Mouse (Mus musculus) midbrain, postnatal 0 days (tissue): Measurements from ENCODE around the gene Fbxo6. TPM values are rescaled to one million over a fixed set of nuclear protein-coding genes. Genes with fewer than 3 reads are reported as not detected.

ENCODE experiments used
- ATAC-seq: fragments of 200-750 bp; cut with Nextera tagmentation; 2 replicates; pipeline ENCODE4 v1.8.0; 2017; ENCODE audit warnings: moderate number of reproducible peaks, mild to moderate bottlenecking, moderate TSS enrichment, moderate library complexity; ENCODE audit not compliant: low FRiP score
- DNase-seq: peaks from one replicate; pipeline ENCODE4 v3.0.0-alpha.2; 2015; ENCODE audit warnings: low spot score
- H3K27ac ChIP-seq: fragments of 300-500 bp; sonication (generic); 2 replicates; pipeline ENCODE4 v1.5.1; 2014; ENCODE audit warnings: low read depth, mild to moderate bottlenecking, low read length, mixed read lengths
- H3K27me3 ChIP-seq: fragments of 300-500 bp; sonication (generic); 2 replicates; pipeline ENCODE4 v1.6.1; 2014; ENCODE audit warnings: low read length, control low read depth, mixed read lengths; ENCODE audit not compliant: insufficient read depth
- H3K36me3 ChIP-seq: fragments of 300-500 bp; sonication (generic); 2 replicates; pipeline ENCODE4 v1.6.1; 2014; ENCODE audit warnings: low read length, control low read depth, mixed read lengths; ENCODE audit not compliant: insufficient read depth
- H3K4me1 ChIP-seq: fragments of 300-500 bp; sonication (generic); 2 replicates; pipeline ENCODE4 v1.6.1; 2014; ENCODE audit warnings: mild to moderate bottlenecking, control low read depth, antibody characterized with exemption, low read length, mixed read lengths; ENCODE audit not compliant: insufficient read depth
- H3K4me2 ChIP-seq: fragments of 300-500 bp; sonication (generic); 2 replicates; pipeline ENCODE4 v1.6.1; 2014; ENCODE audit warnings: low read depth, mild to moderate bottlenecking, low read length, mixed read lengths; ENCODE audit not compliant: poor library complexity, severe bottlenecking
- H3K4me3 ChIP-seq: fragments of 300-500 bp; sonication (generic); 2 replicates; pipeline ENCODE4 v1.5.1; 2014; ENCODE audit warnings: low read depth, mild to moderate bottlenecking, low read length, moderate library complexity
- H3K9ac ChIP-seq: fragments of 300-500 bp; sonication (generic); replicated peaks from 2 replicates; pipeline ENCODE4 v1.6.1; 2014; ENCODE audit warnings: mild to moderate bottlenecking, low read length, moderate library complexity, mixed read lengths; ENCODE audit not compliant: poor library complexity, severe bottlenecking
- H3K9me3 ChIP-seq: fragments of 300-500 bp; sonication (generic); 2 replicates; pipeline ENCODE4 v1.6.1; 2016; ENCODE audit warnings: low read length, control low read depth
- CTCF ChIP-seq: IDR thresholded peaks from 2 replicates; pipeline ENCODE4 v1.5.1; 2016; ENCODE audit warnings: antibody characterized with exemption, mild to moderate bottlenecking
- WGBS: fragments of 180-500 bp; shearing (Covaris S2); extraction: QIAGEN DNeasy Blood & Tissue Kit; methylation state at CpG from one replicate; pipeline ENCODE4 v1.1.7; 2014; 5-methylcytosine and 5-hydroxymethylcytosine counted together
- polyA plus RNA-seq: library from polyadenylated mRNA; unstranded; fragments of >200 nt; fragmentation: Nextera tagmentation; extraction: Ambion mirVana; gene quantifications from 2 replicates; pipeline ENCODE4 v1.2.1, GENCODE M21; 2015
- total RNA-seq: library from RNA; depleted of rRNA; stranded (reverse); fragments of >200 nt; gene quantifications from 2 replicates; pipeline ENCODE4 v1.2.3, GENCODE M21; 2014

Fbxo6 gene
- total and polyA plus RNA-seq, 2 experiments from 2014 or later: 23.6 to 27.7 TPM

- TF ChIP-seq CTCF: peak; percentile 52
- peaks cover 14% of the 10 kb centered on the region for H3K36me3 ChIP-seq
- H3K4me3 ChIP-seq: peak overlapping the region; percentile 75
- H3K27me3 ChIP-seq: peaks cover 19% of the 10 kb centered on the region
- peak overlapping the region; percentile 89 for H3K9ac ChIP-seq
- no peaks in the 10 kb centered on the region for H3K9me3 ChIP-seq
- peak; percentile 91 for ATAC-seq
- H3K4me1 ChIP-seq: peaks cover 14% of the 10 kb centered on the region
- WGBS: under 1% methylated on average over 43 of the region's 55 CpGs
- DNase-seq: peak; percentile 98
- peak overlapping the region; percentile 87 for H3K27ac ChIP-seq
- H3K4me2 ChIP-seq: peak overlapping the region; percentile 92
Measured at GRCm38 (mm10) chr4:148159544-148160435, 7.8 kb upstream of the Fbxo6 start.

- DNase-seq (peak; percentile 62), ATAC-seq (peak; percentile 3; the same call in 1 of the 2 replicates)
- TF ChIP-seq CTCF: no peak
- Histone ChIP-seq H3K4me2 (peak overlapping the region; percentile 92), H3K27me3 (peaks cover 9% of the 10 kb centered on the region; the same call in 1 of the 2 replicates), H3K27ac (peak overlapping the region; percentile 87), H3K9me3 (no peaks in the 10 kb centered on the region), H3K36me3 (peaks cover 18% of the 10 kb centered on the region), H3K9ac (peak overlapping the region; percentile 89), H3K4me1 (peaks cover 7% of the 10 kb centered on the region), H3K4me3 (peak overlapping the region; percentile 75)
- 17% methylated on average over 27 of the region's 27 CpGs for WGBS
Measured at GRCm38 (mm10) chr4:148158436-148159348, 6.8 kb upstream of the Fbxo6 start.

GRCm38 (mm10) chr4:148154982-148155381 lies 3.0 kb upstream of the Fbxo6 start:
- Histone ChIP-seq H3K9ac (no peak overlapping the region), H3K4me1 (peaks cover 7% of the 10 kb centered on the region), H3K9me3 (no peaks in the 10 kb centered on the region), H3K27ac (no peak overlapping the region), H3K27me3 (no peaks in the 10 kb centered on the region), H3K4me3 (no peak overlapping the region), H3K36me3 (peaks cover 29% of the 10 kb centered on the region), H3K4me2 (no peak overlapping the region)
- peak; percentile 82 for TF ChIP-seq CTCF
- DNase-seq (peak; percentile 72), ATAC-seq (no peak)
- 32% methylated on average over 3 of the region's 3 CpGs for WGBS

GRCm38 (mm10) chr4:148154006-148154405 lies 2.1 kb upstream of the Fbxo6 start:
- no peaks in the 10 kb centered on the region for H3K27me3 ChIP-seq
- H3K4me2 ChIP-seq: no peak overlapping the region
- no peak overlapping the region for H3K4me3 ChIP-seq
- TF ChIP-seq CTCF: no peak
- no peak overlapping the region for H3K9ac ChIP-seq
- no peak overlapping the region for H3K27ac ChIP-seq
- ATAC-seq (no peak), DNase-seq (no peak)
- WGBS: 95% methylated on average over 4 of the region's 4 CpGs
- H3K4me1 ChIP-seq: peaks cover 7% of the 10 kb centered on the region
- peaks cover 29% of the 10 kb centered on the region for H3K36me3 ChIP-seq
- no peaks in the 10 kb centered on the region for H3K9me3 ChIP-seq

GRCm38 (mm10) chr4:148152547-148152946 lies 607 bp upstream of the Fbxo6 start:
- H3K9me3 ChIP-seq: no peaks in the 10 kb centered on the region
- no peak for TF ChIP-seq CTCF
- no peak overlapping the region for H3K9ac ChIP-seq
- no peaks in the 10 kb centered on the region for H3K27me3 ChIP-seq
- no peak overlapping the region for H3K4me3 ChIP-seq
- H3K4me2 ChIP-seq: no peak overlapping the region
- DNase-seq (no peak), ATAC-seq (no peak)
- H3K27ac ChIP-seq: peak overlapping the region; percentile 90; the same call in 1 of the 2 replicates
- no peaks in the 10 kb centered on the region for H3K4me1 ChIP-seq
- WGBS: 67% methylated on average over 5 of the region's 5 CpGs
- H3K36me3 ChIP-seq: peaks cover 29% of the 10 kb centered on the region
